Mouse (Mus musculus) A20 (cell line): Measurements from ENCODE around the gene Parl.

Source experiments
- DNase-seq: peaks from one replicate; pipeline ENCODE4 v3.0.0-alpha.2; 2011; ENCODE audit warnings: low read depth, low spot score

Gene Parl

DNA sequence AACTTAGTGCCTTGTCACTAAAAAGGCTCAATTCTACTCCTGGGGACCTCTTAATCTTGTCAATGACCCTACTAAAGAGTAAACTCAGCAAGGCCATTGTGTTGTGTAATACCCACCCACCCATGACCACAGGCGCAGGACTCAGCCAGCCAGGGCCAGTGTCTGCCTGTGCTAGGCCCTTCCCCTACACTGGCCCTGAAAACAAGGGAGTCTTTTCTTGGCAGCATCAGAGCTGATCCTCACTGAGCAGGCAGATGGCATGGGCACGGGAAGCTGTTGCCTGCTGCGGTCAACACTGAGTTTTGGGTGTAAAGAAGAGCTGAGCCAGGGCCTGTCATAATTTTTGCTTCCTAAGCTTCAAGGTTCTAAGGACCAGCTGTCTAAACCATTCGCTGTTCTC lies 64.8 kb downstream of the Parl start:
- DNase-seq = no peak

DNA sequence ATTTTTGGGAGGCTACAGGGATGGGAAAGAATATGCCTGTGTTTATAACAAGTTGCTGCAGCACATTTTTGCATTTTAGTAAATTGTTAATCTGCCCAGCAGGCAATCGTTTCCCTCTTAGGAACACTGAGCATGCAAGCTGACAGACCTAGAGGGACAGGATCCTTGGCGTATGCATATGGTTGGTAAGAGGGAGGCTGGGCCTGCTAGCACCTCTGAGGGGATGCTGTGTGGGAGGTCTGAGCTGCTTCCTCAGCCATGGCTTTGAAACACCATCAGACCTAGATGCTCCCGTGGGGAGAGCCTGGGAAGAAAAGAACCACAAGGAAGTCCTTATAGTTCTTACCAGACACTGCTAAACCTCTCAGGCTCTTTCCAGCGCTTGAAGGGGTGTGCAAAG lies 67.8 kb downstream of the Parl start:
- DNase-seq = no peak
